In genomic region chr16:13628345-13628744, GRCm38 (mm10) we compare ENCODE assay signal across 11 mouse cellular contexts. TPM values are rescaled to one million over a fixed set of nuclear protein-coding genes. Genes with fewer than 3 reads are reported as not detected.
A peak's percentile ranks its signal among the peaks of the same experiment; 100 is the strongest.
DNase-seq lines count a peak whose midpoint lies in the region; ATAC-seq and TF ChIP-seq lines count a peak whose summit lies in the region.
"Had no signal": no experiment of that assay in that cellular context is flagged by ENCODE, and none has a peak within 500 bp of the region (broad histone marks: within the 10 kb centered on the region; RNA-seq: fewer than 3 reads in every experiment).

No protein-coding gene starts in this region.

- TF ChIP-seq POLR2A in lung, adult 2 months (IDR thresholded peaks at IDR 0.05; ENCODE audit: borderline replicate concordance, extremely low read depth, low read depth, low read length) = no peak

- ATAC-seq in lung, postnatal 0 days = no peak

- WGBS in heart, embryonic 10.5 days = 55% methylated on average over 5 of the region's 5 CpGs
- WGBS in lung, postnatal 0 days = 51% methylated on average over 5 of the region's 5 CpGs
- WGBS in lung, adult 2 months = 48% methylated on average over 5 of the region's 5 CpGs

- TF ChIP-seq EP300 in lung, postnatal 0 days (IDR thresholded peaks at IDR 0.05) = no peak

- no peaks in the 10 kb centered on the region for H3K27me3 ChIP-seq in heart, embryonic 10.5 days (ENCODE audit: insufficient read depth, poor library complexity, severe bottlenecking)
- H3K27me3 ChIP-seq in lung, postnatal 0 days (replicated peaks; ENCODE audit: insufficient read depth, low read length) = no peaks in the 10 kb centered on the region
- H3K27me3 ChIP-seq: lung, embryonic 15.5 days had no signal

- no peak overlapping the region for H3K9ac ChIP-seq in lung, postnatal 0 days (replicated peaks; ENCODE audit: low read depth)
- H3K9ac ChIP-seq: lung, embryonic 15.5 days had no signal

- H3K4me2 ChIP-seq in lung, postnatal 0 days (replicated peaks; ENCODE audit: low read depth, low read length) = no peak overlapping the region
- H3K4me2 ChIP-seq: lung, embryonic 15.5 days had no signal

- H3K36me3 ChIP-seq in heart, embryonic 10.5 days = peaks cover 64% of the 10 kb centered on the region
- peaks cover 15% of the 10 kb centered on the region; the same call in 1 of the 2 replicates for H3K36me3 ChIP-seq in lung, postnatal 0 days (ENCODE audit: insufficient read depth, low read length)

- peak; percentile 9 for DNase-seq in heart, adult 8-10 months (ENCODE audit: low spot score)
- no peak for DNase-seq in heart, embryonic 10.5 days (ENCODE audit: low spot score)
- peak; percentile 42 for DNase-seq in lung, postnatal 0 days (ENCODE audit: low spot score)
- no peak for DNase-seq in lung, adult 2 months
- DNase-seq in cerebellum, postnatal 10 days = peak; percentile 28 to 59
- peak; percentile 51 for DNase-seq in skeletal muscle tissue, adult 2 months (ENCODE audit: low read depth, low spot score)
- no peak for DNase-seq in frontal cortex, postnatal 25 days (ENCODE audit: low spot score in 2 of 2)
- no peak for DNase-seq in thymus, adult 18-20 months
- DNase-seq: thymus, postnatal 25 days had no signal

- no peaks in the 10 kb centered on the region for H3K9me3 ChIP-seq in heart, embryonic 10.5 days
- no peaks in the 10 kb centered on the region for H3K9me3 ChIP-seq in lung, postnatal 0 days (ENCODE audit: low read length)
- H3K9me3 ChIP-seq: lung, embryonic 15.5 days had no signal

- no peaks in the 10 kb centered on the region for H3K4me1 ChIP-seq in heart, embryonic 10.5 days
- no peaks in the 10 kb centered on the region for H3K4me1 ChIP-seq in lung, postnatal 0 days (ENCODE audit: insufficient read depth, low read depth, low read length)
- no peaks in the 10 kb centered on the region for H3K4me1 ChIP-seq in lung, adult 2 months (ENCODE audit: control insufficient read depth, insufficient read depth, low read length)
- H3K4me1 ChIP-seq: lung, embryonic 15.5 days had no signal

- no peak overlapping the region for H3K4me3 ChIP-seq in heart, embryonic 10.5 days
- H3K4me3 ChIP-seq in lung, postnatal 0 days (ENCODE audit: low read depth, low read length) = no peak overlapping the region
- H3K4me3 ChIP-seq in lung, adult 2 months (replicated peaks; ENCODE audit: extremely low read depth, low read depth, low read length) = no peak overlapping the region
- H3K4me3 ChIP-seq: erythroblast, embryonic 14.5 days; lung, embryonic 15.5 days had no signal

- H3K27ac ChIP-seq in heart, embryonic 10.5 days = no peak overlapping the region
- H3K27ac ChIP-seq in lung, postnatal 0 days (ENCODE audit: low read length) = no peak overlapping the region
- H3K27ac ChIP-seq: lung, embryonic 15.5 days had no signal

- TF ChIP-seq CTCF in lung, postnatal 0 days (IDR thresholded peaks at IDR 0.05) = peak; percentile 72
- no peak for TF ChIP-seq CTCF in lung, adult 2 months (IDR thresholded peaks at IDR 0.05; ENCODE audit: insufficient read depth, low read length)

RNA-seq across cellular contexts. Expression of gene Parn, which starts 39.6 kb away (rescaled TPM):
- 10 to 100 TPM in 2 of 4 experiments, 1 to 10 TPM in 2; 7.8 to 12.7 (median 9.3) TPM for total RNA-seq in heart, adult 8-10 months (2022)
- 34.3 and 36.6 TPM in 2 replicates for polyA plus RNA-seq in heart, embryonic 10.5 days (2016; fragmentation: Nextera tagmentation; extraction: Ambion mirVana)
- 25.0 and 28.5 TPM in 2 replicates for polyA plus RNA-seq in lung, postnatal 0 days (2015; fragmentation: Nextera tagmentation; extraction: Ambion mirVana)
- 9.3 and 15.1 TPM in 2 replicates for polyA plus RNA-seq in lung, adult 2 months (2012; rRNA removed)

RNA-seq across cellular contexts. Expression of gene Bfar, which starts 43.3 kb away (rescaled TPM):
- total RNA-seq in heart, adult 8-10 months (2022) = 10 to 100 TPM; 41.4 to 53.6 (median 51.1) TPM
- 31.2 and 33.2 TPM in 2 replicates for polyA plus RNA-seq in heart, embryonic 10.5 days (2016; fragmentation: Nextera tagmentation; extraction: Ambion mirVana)
- polyA plus RNA-seq in lung, postnatal 0 days (2015; fragmentation: Nextera tagmentation; extraction: Ambion mirVana) = 33.3 and 33.4 TPM in 2 replicates
- 17.3 and 21.7 TPM in 2 replicates for polyA plus RNA-seq in lung, adult 2 months (2012; rRNA removed)

RNA-seq across cellular contexts. Expression of gene 3110001I22Rik, which starts 43.4 kb away (rescaled TPM):
- 1 to 10 TPM; 2.2 to 3.0 (median 2.6) TPM for total RNA-seq in heart, adult 8-10 months (2022)
- polyA plus RNA-seq in heart, embryonic 10.5 days (2016; fragmentation: Nextera tagmentation; extraction: Ambion mirVana) = 3.9 and 4.4 TPM in 2 replicates
- 2.8 and 3.1 TPM in 2 replicates for polyA plus RNA-seq in lung, postnatal 0 days (2015; fragmentation: Nextera tagmentation; extraction: Ambion mirVana)
- polyA plus RNA-seq in lung, adult 2 months (2012; rRNA removed) = 0.79 and 1.2 TPM in 2 replicates

Comparison
In these comparisons a context has a peak if more than half of its experiments do, and no peak if none do; other contexts are left out.
1. DNase-seq: peak in heart, adult 8-10 months (single experiment), lung, postnatal 0 days (single experiment), cerebellum, postnatal 10 days (2 of 2) and skeletal muscle tissue, adult 2 months (single experiment); none in heart, embryonic 10.5 days (single experiment), lung, adult 2 months (single experiment), frontal cortex, postnatal 25 days (0 of 2) and thymus, adult 18-20 months (0 of 2).